Mouse (Mus musculus) brain, embryonic 14.5 days (tissue): Measurements from ENCODE around the gene Bcl6. TPM values are rescaled to one million over a fixed set of nuclear protein-coding genes. Genes with fewer than 3 reads are reported as not detected.

Experiments
- DNase-seq: peaks from one replicate; pipeline ENCODE4 v3.0.0-alpha.2; 2011; ENCODE audit warnings: low read depth
- CTCF ChIP-seq: fragments of 200-500 bp; IDR thresholded peaks from 2 replicates; pipeline ENCODE4 v1.5.1; 2012; ENCODE audit warnings: inconsistent platforms, mild to moderate bottlenecking, moderate library complexity, borderline replicate concordance; ENCODE audit not compliant: insufficient read depth, insufficient read length; ENCODE audit errors: extremely low read depth
- POLR2A ChIP-seq: fragments of 200-500 bp; IDR thresholded peaks from 2 replicates; pipeline ENCODE4 v1.6.1; 2012; ENCODE audit warnings: mild to moderate bottlenecking, inconsistent platforms, borderline replicate concordance; ENCODE audit not compliant: poor library complexity, insufficient read depth, insufficient read length, severe bottlenecking; ENCODE audit errors: extremely low read depth
- polyA plus RNA-seq: library from polyadenylated mRNA; depleted of rRNA; stranded (reverse); fragments of >200 nt; gene quantifications from 2 replicates; pipeline ENCODE4 v1.2.3, GENCODE M21; 2012; rRNA removed

Bcl6 gene
- polyA plus RNA-seq, 1 experiment, result 3.5 TPM

GRCm38 (mm10) chr16:23934397-23934796, 54.3 kb downstream of the Bcl6 start:
- TF ChIP-seq CTCF, result no peak
- TF ChIP-seq POLR2A, result no peak
- no peak for DNase-seq

- TF ChIP-seq CTCF (no peak), POLR2A (no peak)
- peak; percentile 17 for DNase-seq
These were observed 56.4 kb downstream of the Bcl6 start, which contains the start of gene Rtp2 for GRCm38 (mm10) chr16:23932294-23932693. TSS of gene Rtp2 (minus strand) at chr16:23932394.

GRCm38 (mm10) chr16:23931275-23931674, 57.4 kb downstream of the Bcl6 start:
- peak; percentile 11 for DNase-seq
- TF ChIP-seq CTCF (no peak), POLR2A (no peak)

GRCm38 (mm10) chr16:23930426-23931073, 58.1 kb downstream of the Bcl6 start:
- TF ChIP-seq POLR2A, result no peak
- TF ChIP-seq CTCF, result no peak
- no peak for DNase-seq

GRCm38 (mm10) chr16:23927301-23928114, 61.1 kb downstream of the Bcl6 start:
- DNase-seq, result peak; percentile 7
- no peak for TF ChIP-seq CTCF
- no peak for TF ChIP-seq POLR2A

GRCm38 (mm10) chr16:23922906-23923305, 65.7 kb downstream of the Bcl6 start:
- DNase-seq, result no peak
- TF ChIP-seq POLR2A, result no peak
- TF ChIP-seq CTCF, result no peak

GRCm38 (mm10) chr16:23921697-23922096, 67.0 kb downstream of the Bcl6 start:
- no peak for DNase-seq
- TF ChIP-seq POLR2A, result no peak
- no peak for TF ChIP-seq CTCF

- TF ChIP-seq POLR2A (no peak), CTCF (no peak)
- DNase-seq, result no peak
These were observed 69.2 kb downstream of the Bcl6 start for GRCm38 (mm10) chr16:23919418-23919817.

Other genes starting within 250 kb of the Bcl6 start
- gene Sst, start 97.9 kb downstream of the Bcl6 start, polyA plus RNA-seq, result 180 and 239 TPM in 2 replicates
- gene Rtp2, start 56.5 kb downstream of the Bcl6 start, polyA plus RNA-seq, result 0.04 and 0.07 TPM in 2 replicates
- not detected in 2 replicates for gene Gm37419, start 370 bp downstream of the Bcl6 start, polyA plus RNA-seq